Mouse (Mus musculus) heart, adult 2 months (tissue): Measurements from ENCODE around the gene Calcrl. TPM values are rescaled to one million over a fixed set of nuclear protein-coding genes. Genes with fewer than 3 reads are reported as not detected.

Source experiments
- DNase-seq, 2 experiments: peaks; one replicate each; pipeline ENCODE4 v3.0.0; 2021
- H3K27ac ChIP-seq: fragments of 200-600 bp; 2 replicates; pipeline ENCODE4 v1.8.1; 2022
- H3K27me3 ChIP-seq: fragments of 200-500 bp; 2 replicates; pipeline ENCODE4 v1.6.1; 2012; ENCODE audit warnings: mild to moderate bottlenecking, low read length, inconsistent platforms, mixed read lengths; ENCODE audit not compliant: control insufficient read depth, insufficient read depth
- H3K36me3 ChIP-seq: fragments of 200-500 bp; 2 replicates; pipeline ENCODE4 v1.6.1; 2012; ENCODE audit warnings: low read length, inconsistent platforms; ENCODE audit not compliant: control insufficient read depth, insufficient read depth
- H3K4me1 ChIP-seq: fragments of 200-500 bp; 2 replicates; pipeline ENCODE4 v1.6.1; 2011; ENCODE audit warnings: low read length; ENCODE audit not compliant: control insufficient read depth, insufficient read depth
- H3K4me3 ChIP-seq: fragments of 200-600 bp; 2 replicates; pipeline ENCODE4 v1.8.1; 2022
- H3K79me2 ChIP-seq: fragments of 200-500 bp; replicated peaks from 2 replicates; pipeline ENCODE4 v1.6.1; 2012; ENCODE audit warnings: mild to moderate bottlenecking, inconsistent platforms, low read length, moderate library complexity, mixed read lengths; ENCODE audit not compliant: control insufficient read depth, insufficient read depth
- H3K9ac ChIP-seq: fragments of 200-500 bp; 2 replicates; pipeline ENCODE4 v1.6.1; 2012; ENCODE audit warnings: low read depth, mild to moderate bottlenecking, control low read depth, inconsistent platforms, low read length, mixed read lengths
- CTCF ChIP-seq: fragments of 200-600 bp; IDR thresholded peaks from 2 replicates; pipeline ENCODE4 v1.8.1; 2022; ENCODE audit warnings: antibody characterized with exemption, mild to moderate bottlenecking, moderate library complexity
- EP300 ChIP-seq: fragments of 200-500 bp; IDR thresholded peaks from 2 replicates; pipeline ENCODE4 v1.6.1; 2011; ENCODE audit warnings: low read depth, low read length, control low read depth; ENCODE audit not compliant: insufficient read depth
- POLR2A ChIP-seq: fragments of 200-500 bp; IDR thresholded peaks from 2 replicates; pipeline ENCODE4 v1.6.1; 2011; ENCODE audit warnings: mild to moderate bottlenecking, low read depth, low read length, control low read depth; ENCODE audit not compliant: insufficient read depth
- WGBS: fragments of 180-500 bp; shearing (Covaris S2); methylation state at CpG from one replicate; pipeline ENCODE4 v1.1.7; 2018; 5-methylcytosine and 5-hydroxymethylcytosine counted together
- intact Hi-C: fragments of 180-260 bp; cut with DNase I; formaldehyde crosslinking; loops from one replicate; pipeline ENCODE4 v1.15.1; 2025
- polyA plus RNA-seq: library from polyadenylated mRNA; depleted of rRNA; stranded (reverse); fragments of >200 nt; gene quantifications from 2 replicates; pipeline ENCODE4 v1.2.3, GENCODE M21; 2012
- total RNA-seq, 2 experiments: library from RNA; stranded (reverse); gene quantifications; 2 replicates each; pipeline ENCODE4 v1.2.3; 2021

Calcrl gene
- total and polyA plus RNA-seq, 3 experiments: 8.2 to 25.6 (median 23.2) TPM

GRCm38 (mm10) chr2:84388023-84388416 is 37.2 kb downstream of the Calcrl start:
- peak overlapping the region; percentile 84 for H3K27ac ChIP-seq
- peaks cover 22% of the 10 kb centered on the region for H3K36me3 ChIP-seq
- peaks cover 18% of the 10 kb centered on the region for H3K4me1 ChIP-seq
- WGBS: 23% methylated on average over 7 of the region's 7 CpGs
- H3K27me3 ChIP-seq: no peaks in the 10 kb centered on the region
- H3K79me2 ChIP-seq: no peaks in the 10 kb centered on the region
- TF ChIP-seq POLR2A (no peak), EP300 (no peak), CTCF (no peak)
- peak overlapping the region; percentile 23; the same call in 1 of the 2 replicates for H3K9ac ChIP-seq
- DNase-seq: peak in 1 of 2 experiments; percentile 38
- H3K4me3 ChIP-seq: peak overlapping the region; percentile 33; the same call in 1 of the 2 replicates
- intact Hi-C loops: loop anchor here (5.0 kb wide), 2 partner anchors 136 to 366 kb away; no protein-coding TSS in a partner anchor

DNA sequence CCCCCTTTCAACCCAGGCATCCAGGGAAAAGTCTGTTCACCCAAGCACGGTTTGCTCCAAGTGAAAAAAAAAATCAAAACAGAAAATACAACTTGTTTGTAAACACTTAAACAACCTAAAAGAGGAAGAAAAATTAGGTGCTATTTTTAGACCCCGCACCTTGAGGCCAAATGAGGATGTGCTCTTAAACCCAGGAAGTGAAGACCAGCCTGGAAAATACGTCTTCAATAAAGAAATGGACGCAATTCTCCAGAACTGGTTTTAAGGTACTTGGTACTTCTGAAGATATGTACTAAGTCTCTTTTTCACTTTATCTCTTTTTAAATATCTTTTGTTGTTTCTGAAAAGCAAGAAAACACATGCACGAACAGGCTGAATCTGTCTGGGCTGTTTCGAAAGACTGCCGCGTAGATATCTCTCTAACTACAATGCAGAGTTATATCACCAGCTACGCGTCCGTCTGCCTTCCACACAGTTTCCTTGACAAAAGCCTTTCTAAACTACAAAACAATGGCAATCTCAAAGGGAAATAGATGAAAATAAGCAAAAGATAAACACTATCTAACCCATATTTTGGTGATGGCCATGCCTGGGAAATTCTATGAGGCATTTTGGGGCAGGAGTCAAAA is 37.7 kb downstream of the Calcrl start:
- Histone ChIP-seq H3K27me3 (no peaks in the 10 kb centered on the region), H3K36me3 (peaks cover 21% of the 10 kb centered on the region), H3K79me2 (no peaks in the 10 kb centered on the region), H3K9ac (no peak overlapping the region), H3K4me3 (peak overlapping the region; percentile 33), H3K4me1 (peaks cover 18% of the 10 kb centered on the region), H3K27ac (peak overlapping the region; percentile 84)
- no peak for TF ChIP-seq EP300
- TF ChIP-seq POLR2A: no peak
- peak; percentile 38 for TF ChIP-seq CTCF
- WGBS: 30% methylated on average over 11 of the region's 11 CpGs
- DNase-seq: no peak
- intact Hi-C loops: loop anchor here (1.0 to 5.0 kb wide), 5 partner anchors 38 to 365 kb away; partner anchors contain the start of gene Calcrl

- Histone ChIP-seq H3K9ac (peak overlapping the region; percentile 28; the same call in 1 of the 2 replicates), H3K4me1 (peaks cover 18% of the 10 kb centered on the region), H3K27ac (peak overlapping the region; percentile 84), H3K79me2 (no peaks in the 10 kb centered on the region), H3K27me3 (no peaks in the 10 kb centered on the region), H3K36me3 (peaks cover 23% of the 10 kb centered on the region), H3K4me3 (peak overlapping the region; percentile 33)
- TF ChIP-seq POLR2A (0 out of 2 replicates have a peak, but pooled peaks have one; percentile 35), EP300 (0 out of 2 replicates have a peak, but pooled peaks have one; percentile 63), CTCF (no peak)
- 33% methylated on average over 18 of the region's 18 CpGs for WGBS
- DNase-seq: peak; percentile 39 to 53
- intact Hi-C loops: loop anchor here (1.0 to 5.0 kb wide), 5 partner anchors 39 to 364 kb away; partner anchors contain the start of gene Calcrl
Observed at GRCm38 (mm10) chr2:84386563-84387393, 38.4 kb downstream of the Calcrl start.

DNA sequence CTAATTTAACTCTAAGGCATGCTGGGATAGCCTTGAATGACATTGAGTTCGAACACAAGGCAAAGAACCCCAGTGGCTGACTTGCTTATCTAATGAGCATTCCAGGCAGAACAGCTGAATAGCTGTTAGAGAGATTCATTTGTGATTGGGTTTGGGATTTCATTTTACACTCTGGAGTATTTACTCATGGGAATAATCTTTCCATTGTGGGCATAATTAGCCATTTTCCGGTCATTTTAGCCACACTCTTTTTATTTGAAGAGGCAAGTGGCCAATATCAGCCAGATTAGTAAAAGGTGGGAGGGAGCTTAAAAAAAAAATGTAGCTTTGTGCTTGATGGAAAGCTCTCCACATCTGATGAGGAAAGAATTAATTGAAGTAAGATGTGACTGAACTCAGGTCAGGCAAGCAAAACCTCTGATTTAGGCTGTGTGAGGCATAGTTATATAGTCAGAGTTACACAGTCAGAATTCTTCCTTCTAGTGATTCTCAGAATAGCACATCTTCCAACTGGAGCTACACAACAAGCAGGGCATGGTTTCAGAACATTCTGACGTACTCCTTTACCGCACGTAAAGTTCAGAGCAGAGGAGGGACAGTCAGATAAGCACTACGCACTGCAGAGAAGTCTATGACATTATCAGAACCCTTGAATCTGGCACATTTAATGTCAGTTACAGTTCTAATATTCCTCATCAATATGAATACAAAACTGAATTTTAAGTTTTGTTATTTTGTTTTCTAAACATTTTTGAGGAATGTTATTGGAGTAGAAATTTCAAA is 40.1 kb downstream of the Calcrl start:
- H3K79me2 ChIP-seq: no peaks in the 10 kb centered on the region
- H3K27ac ChIP-seq: peak overlapping the region; percentile 55

DNA sequence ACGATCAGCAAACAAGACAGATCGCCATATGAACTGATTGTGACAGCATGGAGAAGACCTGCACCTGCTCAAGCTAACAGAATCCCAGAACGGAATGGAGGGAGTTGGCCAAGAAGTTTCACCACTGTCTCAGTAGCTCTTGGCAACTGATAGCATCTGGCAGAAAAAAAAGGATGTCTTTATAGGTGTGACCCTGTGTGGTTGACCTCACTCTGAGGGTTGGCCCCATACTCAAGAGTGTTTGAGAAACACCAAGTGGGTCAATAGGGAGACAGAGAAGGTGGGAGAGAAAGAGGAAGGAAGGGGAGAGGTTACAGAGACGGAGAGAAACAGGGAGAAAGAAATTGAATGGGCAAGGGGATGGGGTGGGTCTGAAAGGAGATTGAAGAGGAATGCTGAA is 41.4 kb downstream of the Calcrl start:
- H3K27me3 ChIP-seq: no peaks in the 10 kb centered on the region
- peaks cover 24% of the 10 kb centered on the region for H3K4me1 ChIP-seq
- no peak for DNase-seq
- no peak overlapping the region for H3K4me3 ChIP-seq
- no peak overlapping the region for H3K27ac ChIP-seq
- H3K36me3 ChIP-seq: peaks cover 32% of the 10 kb centered on the region
- TF ChIP-seq POLR2A: no peak
- no peak for TF ChIP-seq CTCF
- no peak for TF ChIP-seq EP300
- H3K9ac ChIP-seq: no peak overlapping the region
- intact Hi-C loops: no loop called here
- H3K79me2 ChIP-seq: no peaks in the 10 kb centered on the region
- 70% methylated on average over 4 of the region's 4 CpGs for WGBS

More for the DNA sequence above, 40.1 kb downstream of the Calcrl start:
- Histone ChIP-seq H3K27me3 (no peaks in the 10 kb centered on the region), H3K36me3 (peaks cover 30% of the 10 kb centered on the region), H3K4me3 (peak overlapping the region; percentile 10), H3K4me1 (peaks cover 24% of the 10 kb centered on the region), H3K9ac (peak overlapping the region; percentile 38; the same call in 1 of the 2 replicates)
- intact Hi-C loops: loop anchor here (5.0 kb wide), 2 partner anchors 133 to 363 kb away; no protein-coding TSS in a partner anchor
- no peak for DNase-seq
- 35% methylated on average over 6 of the region's 6 CpGs for WGBS
- TF ChIP-seq POLR2A: no peak
- TF ChIP-seq CTCF: no peak
- TF ChIP-seq EP300: no peak
